Mouse (Mus musculus) heart, adult 8-10 months (tissue): Measurements from ENCODE around the gene Stxbp5l. TPM values are rescaled to one million over a fixed set of nuclear protein-coding genes. Genes with fewer than 3 reads are reported as not detected.
"Not testable (repeated sequence)": the region's sequence is repeated elsewhere in the genome, so short reads cannot be mapped to it uniquely, and the experiment has no call there.

Source experiments
- DNase-seq: peaks from one replicate; pipeline ENCODE4 v3.0.0; 2022; ENCODE audit warnings: low spot score
- total RNA-seq, 4 experiments: library from RNA; stranded (reverse); gene quantifications; 2 replicates each; pipeline ENCODE4 v1.2.4; 2022

The Stxbp5l gene
- under 1 TPM in 2 of 4 experiments, not detected in 2; 0.06 to 0.13 TPM for total RNA-seq

DNA sequence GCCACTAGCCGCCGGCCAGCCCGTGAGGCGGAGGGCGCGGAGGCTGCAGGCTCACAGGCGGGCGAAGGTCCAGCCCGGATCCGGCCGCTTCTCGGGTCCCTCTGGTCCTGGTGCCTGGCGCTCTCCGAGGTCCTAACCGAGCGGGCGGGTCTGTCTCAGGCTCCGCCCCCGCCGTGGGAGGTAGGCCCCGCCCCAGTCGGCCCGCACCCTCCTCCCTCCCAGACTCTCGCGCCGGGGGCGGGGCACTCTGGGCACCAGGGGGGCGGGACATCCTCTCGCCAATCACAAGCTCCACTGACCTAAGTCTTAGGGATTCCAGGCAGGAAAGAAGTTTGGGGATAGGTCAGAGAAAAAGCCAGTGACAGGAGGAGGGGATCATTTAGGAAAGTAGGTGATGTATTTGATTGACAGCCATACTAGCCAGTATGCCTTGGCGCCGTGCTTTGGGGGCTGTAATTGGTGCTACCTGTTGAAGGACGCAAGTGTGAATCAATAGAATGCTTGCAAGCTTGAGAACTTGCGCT, at the start of gene Stxbp5l:
Stxbp5l (minus strand) TSS at position 142 of the 524 bp plus-strand sequence.
- DNase-seq: peak; percentile 41

DNA sequence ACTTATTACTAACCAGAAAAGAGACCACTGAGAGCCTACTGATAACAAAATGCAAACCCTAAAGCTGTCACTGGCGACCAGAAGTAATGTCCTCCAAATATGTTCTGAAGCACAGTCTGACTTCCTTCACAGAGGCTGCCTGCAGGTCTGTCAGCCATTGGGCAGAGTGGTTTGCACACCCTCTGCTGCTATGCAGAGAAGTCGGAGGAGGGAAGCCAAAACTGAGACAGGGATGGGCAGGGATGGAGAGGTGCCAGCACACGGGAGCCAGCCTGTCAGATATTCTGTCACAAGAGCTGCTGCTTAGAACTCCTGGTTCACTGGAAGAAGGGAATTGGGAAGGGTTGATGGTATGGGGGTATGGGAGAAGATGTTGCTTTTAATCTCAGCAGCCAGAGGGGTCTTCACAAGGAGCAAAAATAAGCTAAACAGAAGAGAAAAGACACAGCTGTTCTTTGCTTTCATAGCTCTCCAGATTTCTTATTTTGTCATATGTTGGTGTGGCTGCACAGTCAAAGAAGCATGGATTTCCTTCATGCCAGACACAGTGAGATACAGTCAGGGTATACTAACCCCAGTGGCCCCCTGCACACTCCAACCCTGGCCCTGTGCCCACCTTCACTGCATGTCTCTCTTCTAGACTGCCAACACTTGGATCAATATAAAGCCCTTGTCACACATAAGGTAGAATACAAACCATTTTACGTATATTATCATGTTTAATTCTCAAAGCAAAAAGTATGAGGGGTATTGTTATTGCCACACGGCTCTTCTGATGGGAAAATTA, 48.8 kb upstream of the Stxbp5l start:
- no peak for DNase-seq

- DNase-seq: no peak
These were observed 40.7 kb upstream of the Stxbp5l start for GRCm38 (mm10) chr16:37425434-37425833.

GRCm38 (mm10) chr16:37422874-37423273, 38.1 kb upstream of the Stxbp5l start:
- DNase-seq: peak; percentile 9

DNA sequence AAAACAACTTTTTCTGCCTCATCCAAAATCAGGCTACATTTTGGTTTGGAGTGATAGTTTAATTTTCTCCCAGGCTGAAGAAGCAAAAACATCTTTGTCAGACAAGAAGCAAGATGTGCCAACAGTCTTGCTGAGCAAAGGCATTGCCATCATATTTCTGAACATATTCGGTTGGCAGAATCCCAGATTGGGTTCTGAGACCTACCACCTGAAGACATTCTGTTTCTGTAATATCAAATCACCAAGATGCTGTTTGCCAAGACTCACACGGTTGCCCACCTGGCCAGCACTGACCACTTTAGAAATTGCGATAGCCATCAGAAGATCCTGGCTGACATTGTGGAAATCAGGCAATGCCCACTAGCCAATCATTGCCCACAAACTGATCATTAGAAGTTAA, 37.1 kb upstream of the Stxbp5l start:
- DNase-seq: no peak

DNA sequence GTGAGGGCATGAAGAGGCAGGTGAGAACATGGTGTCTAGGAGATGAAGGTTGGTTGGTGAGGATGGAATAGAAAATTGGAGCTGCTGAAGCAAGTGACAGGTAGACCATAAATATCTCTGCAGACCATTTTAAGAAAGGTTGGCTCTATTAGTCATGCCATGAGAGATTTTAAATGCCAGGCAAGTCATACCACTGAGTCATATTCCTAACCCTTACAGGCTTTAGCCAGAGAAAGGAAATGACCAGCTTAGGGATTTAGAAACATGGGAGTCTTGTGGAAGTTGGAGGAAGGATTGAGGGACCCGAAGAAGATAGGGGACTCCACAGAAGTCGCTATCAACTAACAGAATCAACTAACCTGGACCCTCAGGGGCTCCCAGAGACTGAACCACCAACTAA, 35.8 kb upstream of the Stxbp5l start:
- no peak for DNase-seq

- DNase-seq: no peak
These were observed 20.8 kb upstream of the Stxbp5l start for GRCm38 (mm10) chr16:37405536-37405935.

DNA sequence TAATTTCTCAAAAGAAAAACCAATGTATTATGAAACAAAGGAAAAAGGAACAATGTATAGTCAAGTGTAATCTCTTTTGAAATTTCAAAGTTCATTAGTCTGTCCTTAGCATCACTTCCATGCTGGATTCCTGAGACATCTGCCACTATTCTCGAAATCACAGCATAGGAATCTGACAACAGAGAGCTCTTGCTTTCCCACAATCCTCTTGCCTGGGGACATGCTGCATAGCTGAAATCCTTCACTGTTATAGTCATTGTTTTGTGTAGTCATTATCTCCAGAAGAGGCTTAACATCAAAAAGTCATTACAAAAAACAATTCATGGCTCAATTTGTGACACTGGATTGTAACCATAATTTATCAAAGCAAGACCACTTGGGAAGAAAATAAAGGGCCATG, 20.2 kb upstream of the Stxbp5l start:
- no peak for DNase-seq

DNA sequence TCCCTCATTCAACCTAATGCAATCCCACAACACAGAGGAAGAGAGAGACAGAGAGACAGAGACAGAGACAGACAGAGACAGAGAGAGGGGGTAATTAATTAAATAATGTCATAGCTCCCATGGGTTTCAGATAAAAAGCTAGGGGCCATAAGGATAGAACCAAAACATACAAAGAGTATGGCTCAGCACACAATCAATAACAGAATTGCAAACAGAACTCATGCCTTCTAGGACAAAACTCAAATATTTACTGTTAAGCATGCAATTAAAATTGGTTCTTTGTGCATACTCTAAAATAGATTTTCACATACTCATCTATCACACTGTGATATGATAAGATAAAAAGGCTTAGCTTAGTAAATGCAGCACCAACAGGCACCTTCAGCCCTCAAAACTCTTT, 5.2 kb upstream of the Stxbp5l start:
- no peak for DNase-seq

DNA sequence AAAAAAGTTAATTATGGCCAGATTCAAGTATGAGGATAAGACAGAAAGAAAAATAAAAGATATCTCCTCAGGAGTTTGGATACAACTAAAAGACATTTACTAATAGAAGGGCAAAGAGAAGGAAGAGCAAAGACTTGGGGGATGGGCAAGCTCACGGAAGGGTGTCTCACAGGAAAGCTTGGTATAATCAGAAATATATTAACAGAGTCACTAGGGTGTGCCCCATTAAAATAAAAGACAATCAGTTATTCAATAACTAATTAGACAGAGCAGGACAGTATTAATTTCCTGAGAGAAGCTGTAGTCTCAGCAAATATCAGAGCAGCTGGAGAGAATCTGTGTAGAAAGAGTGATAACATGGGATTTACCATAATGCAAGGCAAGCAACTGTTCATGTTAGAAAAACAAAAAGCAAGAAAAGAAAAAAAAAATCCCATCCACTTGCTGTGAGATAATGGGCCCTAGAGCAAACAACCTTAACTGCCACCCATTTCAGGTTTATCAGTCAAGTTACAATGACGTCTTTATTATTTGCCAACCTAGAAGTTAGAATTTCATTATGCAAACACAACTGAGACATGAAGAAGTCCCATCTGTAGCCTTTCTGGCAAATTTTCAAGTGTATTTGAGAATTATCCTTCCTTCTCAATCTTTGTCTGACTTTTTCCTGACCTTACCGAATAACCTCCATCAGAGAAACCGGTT, 4.6 kb upstream of the Stxbp5l start:
- DNase-seq: no peak

GRCm38 (mm10) chr16:37384369-37384768, 393 bp downstream of the Stxbp5l start:
- DNase-seq: no peak

- DNase-seq: no peak
These were observed 1.3 kb downstream of the Stxbp5l start for GRCm38 (mm10) chr16:37383426-37383825.

GRCm38 (mm10) chr16:37372716-37373115, 12.0 kb downstream of the Stxbp5l start:
- no peak for DNase-seq

DNA sequence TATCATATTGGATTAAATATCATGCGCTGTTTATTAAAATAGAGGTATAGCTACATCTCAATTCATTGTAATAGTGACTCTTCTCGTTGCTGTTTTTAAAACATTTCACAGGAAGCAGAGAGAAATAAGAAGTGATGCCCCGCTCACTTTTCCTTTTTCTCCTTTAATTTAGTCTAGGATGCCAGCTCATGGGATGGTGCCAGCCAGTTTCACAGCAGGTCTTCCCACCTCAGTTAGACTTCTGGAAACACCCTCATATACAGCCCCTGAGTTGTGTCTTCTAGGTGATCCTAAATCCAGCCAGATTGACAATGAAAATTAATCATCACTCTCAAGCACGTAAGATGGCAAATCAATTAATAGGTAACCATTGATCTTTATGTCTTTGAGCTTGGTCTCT, 17.3 kb downstream of the Stxbp5l start:
- DNase-seq: no peak

DNA sequence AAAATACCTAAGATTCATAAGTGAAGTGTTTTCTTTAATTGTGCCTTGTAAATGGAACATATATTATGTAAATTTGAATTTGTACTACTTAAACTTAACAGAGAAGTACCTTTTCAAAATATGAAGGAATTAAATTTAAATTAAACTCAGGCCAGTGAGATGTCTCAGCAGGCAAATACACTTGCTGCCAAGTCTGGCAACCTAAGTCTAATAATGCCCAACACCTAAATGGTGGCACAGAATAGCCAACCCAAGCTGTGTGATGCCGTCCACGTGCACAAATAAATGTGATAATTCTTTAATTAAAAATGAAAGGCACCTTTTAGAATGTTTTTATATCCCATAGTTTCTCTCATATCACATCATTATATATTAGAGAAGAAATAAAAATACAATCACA, 20.8 kb downstream of the Stxbp5l start:
- DNase-seq: no peak

DNA sequence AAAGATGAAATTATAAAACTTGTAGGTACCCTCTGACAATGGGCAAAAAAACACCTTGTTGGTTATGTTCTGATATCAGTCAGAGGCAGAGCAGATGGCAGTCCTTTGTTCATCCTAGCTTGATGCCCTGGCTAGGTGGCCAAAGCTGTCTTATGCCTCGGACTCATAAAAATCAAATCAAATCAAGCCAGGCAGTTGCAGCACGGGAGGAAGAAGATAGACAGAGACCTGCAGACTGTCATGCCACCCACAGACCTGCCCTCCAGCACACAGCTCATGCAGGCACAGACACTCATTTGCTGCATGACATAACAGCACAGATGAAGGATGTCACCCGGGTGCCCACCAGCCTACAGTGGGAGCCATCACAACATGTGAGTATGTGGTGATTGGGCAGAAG, 29.1 kb downstream of the Stxbp5l start:
- DNase-seq: no peak

- DNase-seq: no peak
These were observed 37.7 kb downstream of the Stxbp5l start for GRCm38 (mm10) chr16:37347092-37347491.

DNA sequence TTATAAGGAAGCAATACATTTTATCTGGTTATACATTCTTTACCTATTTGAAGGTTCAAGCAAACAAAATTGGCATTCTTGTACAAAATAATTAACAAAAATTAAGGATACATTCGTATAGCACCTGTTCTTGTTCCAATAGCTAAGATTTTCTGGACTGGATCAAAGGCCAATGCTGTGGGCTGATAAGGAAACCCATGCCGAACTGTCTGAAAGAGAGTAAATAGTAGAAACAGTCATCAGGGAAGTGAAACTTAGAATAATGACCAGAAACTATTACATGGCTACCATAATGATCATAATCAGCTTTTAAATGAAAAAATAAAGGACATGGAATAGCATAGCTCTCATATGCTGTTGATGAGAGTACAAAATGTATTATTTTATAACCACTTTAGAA, 39.8 kb downstream of the Stxbp5l start:
- no peak for DNase-seq

GRCm38 (mm10) chr16:37341446-37341845, 43.3 kb downstream of the Stxbp5l start:
- not testable (repeated sequence) for DNase-seq

- no peak for DNase-seq
These were observed 46.6 kb downstream of the Stxbp5l start for GRCm38 (mm10) chr16:37338177-37338576.

DNA sequence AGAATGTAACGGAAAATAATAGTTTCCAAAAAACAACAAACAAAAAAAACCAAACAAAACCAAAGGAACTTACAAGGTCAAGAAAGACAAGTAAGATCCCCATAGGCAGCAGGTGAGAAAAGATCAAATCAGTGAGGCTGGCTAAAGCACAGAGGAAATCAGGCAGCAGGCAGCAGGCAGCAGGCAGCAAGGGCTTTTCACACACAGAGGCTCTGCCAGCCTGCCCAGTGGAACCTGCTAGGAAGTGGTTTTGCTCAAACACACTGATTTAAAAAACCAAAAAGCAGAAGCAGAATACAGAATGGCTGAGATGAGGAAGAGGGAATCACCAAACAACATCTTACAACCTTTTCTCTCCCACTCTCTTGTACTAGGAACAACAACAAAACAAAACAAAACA, 47.2 kb downstream of the Stxbp5l start:
- DNase-seq: no peak

DNA sequence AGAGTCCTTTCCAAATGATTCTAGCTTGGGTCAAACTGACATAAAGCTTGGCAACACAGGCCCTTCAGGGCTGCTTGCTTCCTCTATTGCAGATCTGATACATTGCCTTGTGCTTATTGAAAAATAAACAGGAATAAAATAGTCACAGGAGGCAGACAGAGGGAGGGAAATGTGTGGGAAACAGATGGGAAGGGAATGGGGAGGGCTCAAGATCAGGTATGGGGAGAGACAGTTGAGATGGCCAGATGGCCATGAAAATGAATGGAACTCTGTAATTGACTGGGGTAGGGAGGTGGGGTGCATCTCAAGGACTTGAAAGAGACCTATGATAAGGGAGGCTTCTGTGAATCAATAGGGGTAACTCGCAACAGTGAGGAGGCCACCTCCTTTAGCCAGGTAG, 80.3 kb downstream of the Stxbp5l start:
- no peak for DNase-seq

DNA sequence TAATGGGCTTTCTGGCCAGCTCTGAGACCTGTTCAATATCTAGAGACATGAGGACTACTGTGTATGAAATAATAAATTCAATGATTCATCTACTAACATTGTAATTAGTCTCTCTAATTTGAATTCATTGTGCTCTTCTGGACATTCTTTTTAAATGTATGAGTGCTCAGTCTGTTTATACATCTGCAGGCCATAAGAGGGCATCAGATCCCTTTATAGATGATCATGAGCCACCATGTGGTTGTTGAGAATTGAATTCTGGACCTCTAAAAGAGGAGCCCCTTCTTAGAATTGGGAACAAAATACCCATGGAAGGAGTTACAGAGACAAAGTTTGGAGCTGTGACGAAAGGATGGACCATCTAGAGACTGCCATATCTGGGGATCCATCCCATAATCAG, 92.2 kb downstream of the Stxbp5l start:
- no peak for DNase-seq
